Mouse (Mus musculus): ENCODE measurements around the gene Cryaa.

Gene Cryaa

DNA sequence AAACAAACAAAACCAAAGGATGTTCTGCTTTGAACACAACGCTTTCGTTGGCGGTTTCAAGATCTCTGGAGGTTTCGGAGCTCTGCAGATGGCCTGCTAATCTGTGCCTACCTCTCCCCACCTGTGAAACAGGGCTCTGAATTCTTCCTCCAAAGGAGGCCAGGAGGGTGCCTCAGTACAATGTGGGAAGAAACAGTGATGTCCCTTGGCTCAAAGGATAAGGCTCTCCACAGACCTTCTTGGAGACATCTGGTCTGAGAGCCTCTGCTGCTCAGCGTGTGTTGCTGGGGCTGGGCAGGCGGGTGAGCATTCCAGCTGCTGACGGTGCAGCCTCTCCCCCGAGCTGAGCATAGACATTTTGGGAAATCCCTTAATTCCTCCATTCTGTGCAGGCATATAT lies at the start of gene Cryaa:
TSS of gene Cryaa (plus strand) at position 301 of the 400 bp plus-strand sequence.
- in situ Hi-C loops (cut with MboI, MseI): no loop called here

DNA sequence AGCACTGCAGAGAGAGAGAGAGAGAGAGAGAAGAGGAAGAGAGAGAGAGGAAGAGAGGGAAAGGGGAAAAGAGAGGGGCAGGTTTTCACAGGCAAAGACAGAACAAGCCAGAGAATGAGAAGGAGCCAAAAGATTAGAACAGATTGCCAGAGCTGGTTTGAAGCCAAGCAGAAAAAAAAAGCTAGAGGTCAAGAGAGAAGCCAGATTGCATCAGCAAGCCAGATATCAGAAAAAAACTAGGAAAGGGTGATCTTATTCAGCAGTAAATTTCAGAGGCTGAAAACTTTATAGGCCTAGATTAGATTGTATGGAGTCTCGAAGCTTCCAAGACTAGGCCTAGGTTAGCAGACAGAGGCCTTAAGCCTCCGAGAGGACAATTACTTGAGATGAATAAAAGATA lies 49.6 kb upstream of the Cryaa start:
- in situ Hi-C loops (cut with MboI, MseI): no loop called here

- in situ Hi-C loops (cut with MboI, MseI): no loop called here
Observed at GRCm38 (mm10) chr17:31631081-31631800, 46.4 kb upstream of the Cryaa start.

GRCm38 (mm10) chr17:31633007-31633406 lies 44.6 kb upstream of the Cryaa start:
- in situ Hi-C loops (cut with MboI, MseI): no loop called here

DNA sequence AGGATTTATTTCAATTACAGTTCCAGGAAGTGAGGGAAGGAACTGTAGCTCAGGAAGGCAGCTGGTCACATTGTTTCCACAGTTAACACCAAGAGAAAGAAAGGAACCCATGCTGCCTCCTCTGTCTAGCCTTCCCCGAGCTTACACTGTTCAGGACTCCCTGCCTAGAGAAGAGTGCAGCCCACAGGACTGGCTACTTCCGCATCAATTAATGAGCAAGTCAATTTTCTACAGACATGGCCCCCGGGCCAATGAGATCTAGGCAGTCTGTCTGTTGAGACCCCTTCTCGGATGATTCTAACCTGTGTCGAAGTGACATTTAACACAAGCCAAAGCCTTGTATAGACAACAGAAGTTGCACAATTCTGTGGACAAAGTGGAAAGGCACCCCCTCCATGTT lies 42.7 kb upstream of the Cryaa start:
- in situ Hi-C loops (cut with MboI, MseI): no loop called here

DNA sequence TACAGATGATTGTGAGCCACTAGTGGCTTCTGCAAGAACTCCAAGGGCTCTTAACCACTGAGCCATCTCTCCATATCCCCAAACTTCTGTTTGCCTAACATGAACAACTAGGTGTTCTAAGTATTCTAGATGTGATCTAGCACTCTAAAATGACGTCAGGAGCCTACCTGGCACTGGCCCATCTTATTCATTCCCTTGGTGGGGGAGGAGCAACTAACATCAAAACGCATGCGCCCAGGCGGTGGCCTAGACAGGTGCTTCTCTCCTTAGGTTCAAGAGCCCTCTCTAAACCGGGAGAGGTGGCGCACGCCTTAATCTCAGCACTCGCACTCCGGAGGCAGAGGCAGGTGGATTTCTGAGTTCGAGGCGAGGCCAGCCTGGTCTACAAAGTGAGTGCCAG lies 41.8 kb upstream of the Cryaa start:
- in situ Hi-C loops (cut with MboI, MseI): no loop called here

DNA sequence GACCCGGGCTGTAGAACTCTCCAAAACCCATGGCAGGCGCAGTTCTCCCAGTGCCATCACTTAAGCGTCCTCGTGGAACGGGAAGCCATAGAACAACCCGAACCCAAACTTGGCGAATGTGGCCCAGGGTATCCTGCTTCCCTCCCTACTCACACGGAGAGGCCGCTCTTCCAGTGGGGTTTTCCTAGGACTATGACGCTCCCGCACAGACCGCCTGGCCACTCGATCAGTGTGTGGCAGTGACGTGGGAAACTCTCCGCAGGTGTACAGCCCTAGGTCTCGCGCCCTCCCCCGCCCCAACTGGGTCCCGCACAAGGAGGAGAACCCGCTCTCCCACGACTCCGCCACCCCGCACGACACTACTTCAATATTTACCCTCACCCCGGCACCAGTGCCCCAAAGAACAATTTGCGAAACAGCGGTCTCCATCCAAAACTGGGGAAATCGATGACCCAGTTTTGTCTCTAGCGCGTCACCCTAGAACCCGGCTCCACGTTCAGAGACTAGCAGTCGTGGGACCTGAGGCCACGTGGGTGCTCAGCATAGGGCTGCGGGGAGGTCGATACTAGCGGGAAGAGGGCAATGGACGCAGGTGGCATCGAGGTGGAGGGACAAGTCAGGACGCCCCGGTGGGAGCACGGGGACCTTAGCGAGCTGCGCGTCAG lies 41.2 kb upstream of the Cryaa start:
- in situ Hi-C loops (cut with MboI, MseI): no loop called here

- in situ Hi-C loops (cut with MboI, MseI): no loop called here
Observed at GRCm38 (mm10) chr17:31636942-31637811, 40.4 kb upstream of the Cryaa start, which contains the start of gene Cbs. Cbs (minus strand) TSS chr17:31637238.

GRCm38 (mm10) chr17:31637866-31638570 lies 39.6 kb upstream of the Cryaa start:
- in situ Hi-C loops (cut with MboI, MseI): no loop called here

GRCm38 (mm10) chr17:31639651-31640050 lies 38.0 kb upstream of the Cryaa start:
- in situ Hi-C loops (cut with MboI, MseI): no loop called here

- in situ Hi-C loops (cut with MboI, MseI): no loop called here
Observed at GRCm38 (mm10) chr17:31642331-31642730, 35.3 kb upstream of the Cryaa start.

- in situ Hi-C loops (cut with MboI, MseI): no loop called here
Observed at GRCm38 (mm10) chr17:31642913-31643312, 34.7 kb upstream of the Cryaa start.

GRCm38 (mm10) chr17:31646199-31647002 lies 31.2 kb upstream of the Cryaa start:
- in situ Hi-C loops (cut with MboI, MseI): no loop called here

DNA sequence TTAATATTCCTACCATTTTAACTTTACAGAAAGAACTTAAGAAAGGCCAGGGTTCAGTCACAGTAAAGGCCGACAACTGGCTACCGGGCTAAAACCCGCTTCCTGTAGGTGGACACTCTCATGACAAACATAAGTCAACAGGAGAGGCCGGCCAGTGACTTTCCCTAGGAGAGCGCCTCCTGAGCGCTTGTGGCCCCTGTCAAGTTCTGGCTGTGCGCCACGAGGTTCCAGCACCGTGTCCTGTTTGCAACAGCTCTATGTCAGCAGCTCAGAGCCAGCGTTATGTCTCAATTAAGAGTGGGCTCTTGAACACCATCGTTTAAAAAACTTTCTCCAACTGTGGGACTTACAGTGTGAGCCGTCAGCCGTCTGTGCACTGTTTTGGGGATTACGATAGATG lies 25.5 kb upstream of the Cryaa start:
- in situ Hi-C loops (cut with MboI, MseI): no loop called here

GRCm38 (mm10) chr17:31653277-31653676 lies 24.3 kb upstream of the Cryaa start:
- in situ Hi-C loops (cut with MboI, MseI): no loop called here

GRCm38 (mm10) chr17:31655366-31655765 lies 22.2 kb upstream of the Cryaa start:
- in situ Hi-C loops (cut with MboI, MseI): no loop called here

- in situ Hi-C loops (cut with MboI, MseI): no loop called here
Observed at GRCm38 (mm10) chr17:31656682-31657081, 20.9 kb upstream of the Cryaa start.

DNA sequence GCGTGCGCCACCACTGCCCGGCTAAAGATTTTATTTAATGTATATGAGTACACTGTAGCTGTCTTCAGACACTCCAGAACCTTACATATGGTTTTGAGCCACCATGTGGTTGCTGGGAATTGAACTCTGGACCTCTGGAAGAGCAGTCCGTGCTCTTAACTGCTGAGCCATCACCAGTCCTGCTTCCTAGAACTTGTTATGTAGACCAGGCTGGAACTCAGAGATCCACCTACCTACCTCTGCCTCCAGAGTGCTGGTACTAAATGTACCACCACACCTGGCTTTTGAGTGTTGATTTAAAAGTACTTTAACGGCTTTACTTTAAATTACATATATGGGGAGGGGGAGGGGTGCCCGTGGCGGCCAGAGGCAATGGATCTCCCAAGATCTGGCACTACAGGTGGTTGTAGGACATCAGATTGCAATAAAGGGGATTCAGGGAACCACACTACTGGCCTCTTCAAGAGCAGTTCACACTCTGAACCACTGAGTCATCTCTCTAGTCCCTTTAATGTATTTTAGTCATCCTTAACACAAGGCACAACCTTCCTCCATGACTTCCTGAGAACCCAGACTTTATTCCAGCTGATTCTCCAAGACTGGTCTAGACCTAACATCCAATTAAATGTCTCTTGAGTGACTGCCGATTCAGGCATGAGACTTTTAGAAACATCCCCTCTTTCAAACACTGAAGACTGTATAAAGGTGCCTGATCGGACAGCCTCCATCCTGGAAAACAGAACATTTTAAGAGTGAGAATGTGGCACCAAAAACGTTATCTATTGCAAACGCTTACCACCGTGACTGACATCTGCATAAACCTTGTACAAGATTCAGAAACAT lies 20.2 kb upstream of the Cryaa start:
- in situ Hi-C loops (cut with MboI, MseI): no loop called here

- in situ Hi-C loops (cut with MboI, MseI): no loop called here
Observed at GRCm38 (mm10) chr17:31658136-31658467, 19.5 kb upstream of the Cryaa start.

All from T-helper 2 cell (primary cell).